Mouse (Mus musculus): Measurements from ENCODE around the gene Adal. TPM values are rescaled to one million over a fixed set of nuclear protein-coding genes. Genes with fewer than 3 reads are reported as not detected.
A peak's percentile ranks its signal among the peaks of the same experiment; 100 is the strongest.

Gene Adal
- total RNA-seq, 2 experiments from 2014 or later: 12.8 to 13.7 TPM

DNA sequence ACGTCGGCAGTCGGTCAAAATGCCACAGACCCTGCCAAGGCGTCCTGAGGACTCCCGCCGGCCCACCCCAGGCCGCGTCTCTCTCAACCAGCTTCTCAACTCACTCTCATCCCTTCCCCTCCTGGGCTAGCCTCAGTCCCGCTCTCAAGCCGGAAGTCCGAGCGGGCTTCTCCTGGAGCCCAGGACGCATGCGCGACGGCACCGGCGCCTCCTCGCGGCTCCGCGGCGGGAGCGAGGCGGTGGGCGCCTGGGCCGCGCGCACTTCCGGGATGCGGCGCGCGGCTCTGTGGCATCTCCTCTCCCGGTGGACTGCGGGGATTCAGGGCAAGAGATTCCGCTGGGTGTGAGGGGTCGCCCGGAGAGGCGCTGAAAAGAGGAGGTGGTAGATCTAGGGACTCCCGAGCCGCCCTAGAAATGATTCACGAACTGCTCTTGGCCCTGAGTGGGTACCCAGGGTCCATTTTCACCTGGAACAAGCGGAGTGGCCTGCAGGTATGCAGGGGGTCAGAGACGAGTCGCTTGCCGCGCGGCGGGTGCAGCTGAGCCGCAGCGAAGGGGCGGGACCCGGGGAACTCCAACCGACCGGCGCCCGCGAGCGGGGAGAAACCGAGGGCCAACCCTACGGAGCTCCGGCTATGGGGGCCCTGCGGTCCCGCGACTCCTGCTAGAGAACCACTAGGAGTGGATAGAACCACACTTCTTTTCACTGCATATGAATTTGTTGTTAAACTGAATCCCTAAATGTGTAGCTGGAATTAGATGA lies 30.9 kb downstream of the Adal start, which contains the start of gene Zscan29:
Gene Zscan29 (minus strand): TSS at position 146 of the 763 bp plus-strand sequence.
- DNase-seq (ENCODE audit: low spot score in 2 of 2): peak; percentile 88 to 92

DNA sequence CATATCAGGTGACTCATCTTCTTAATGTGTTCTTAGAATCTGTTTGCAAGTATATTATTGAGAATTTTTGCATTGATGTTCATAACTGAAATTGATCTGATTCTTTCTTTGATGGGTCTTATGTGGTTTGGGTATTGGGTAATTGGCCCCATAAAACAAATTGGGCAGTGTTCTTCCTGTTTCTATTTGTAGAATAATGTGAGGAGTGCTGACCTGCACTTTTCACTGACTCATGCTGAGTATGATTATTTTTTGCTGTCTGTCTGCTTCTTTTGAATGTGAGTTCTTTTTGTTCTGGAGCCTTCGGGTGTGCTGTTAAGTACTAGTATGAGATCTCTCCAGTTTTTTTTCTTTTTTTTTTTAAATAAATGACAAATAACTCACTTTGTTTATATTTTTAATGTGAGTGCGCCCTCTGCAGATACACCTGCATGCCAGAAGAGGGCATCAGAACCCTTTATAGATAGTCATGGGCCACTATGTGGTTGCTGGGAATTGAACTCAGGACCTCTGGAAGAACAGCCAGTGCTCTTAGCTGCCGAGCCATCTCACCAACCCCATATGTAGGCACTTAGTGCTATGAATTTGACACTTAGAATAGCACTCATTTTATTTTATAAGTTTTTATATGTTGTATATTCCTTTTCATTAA lies 38.7 kb downstream of the Adal start:
- no peak for DNase-seq (ENCODE audit: low spot score in 2 of 2)

DNA sequence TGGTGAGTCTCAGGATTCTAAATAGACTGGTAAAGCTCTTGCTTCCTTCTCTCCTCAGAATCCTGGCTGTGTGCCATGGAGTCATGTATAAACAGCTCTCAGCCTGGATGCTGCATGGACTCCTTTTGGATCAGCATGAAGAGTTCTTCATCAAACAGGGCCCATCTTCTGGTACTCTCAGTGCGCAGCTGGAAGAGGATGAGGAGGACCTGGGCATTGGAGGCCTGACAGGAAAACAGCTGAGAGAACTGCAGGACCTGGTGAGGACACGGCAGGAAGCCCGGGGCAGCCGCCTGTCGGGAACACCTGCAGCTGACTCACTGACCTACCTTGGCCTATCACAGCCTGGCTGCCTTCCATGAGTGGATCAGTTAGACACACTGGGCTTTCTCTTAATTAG lies 43.2 kb downstream of the Adal start:
- no peak for DNase-seq (ENCODE audit: low spot score in 2 of 2)

DNA sequence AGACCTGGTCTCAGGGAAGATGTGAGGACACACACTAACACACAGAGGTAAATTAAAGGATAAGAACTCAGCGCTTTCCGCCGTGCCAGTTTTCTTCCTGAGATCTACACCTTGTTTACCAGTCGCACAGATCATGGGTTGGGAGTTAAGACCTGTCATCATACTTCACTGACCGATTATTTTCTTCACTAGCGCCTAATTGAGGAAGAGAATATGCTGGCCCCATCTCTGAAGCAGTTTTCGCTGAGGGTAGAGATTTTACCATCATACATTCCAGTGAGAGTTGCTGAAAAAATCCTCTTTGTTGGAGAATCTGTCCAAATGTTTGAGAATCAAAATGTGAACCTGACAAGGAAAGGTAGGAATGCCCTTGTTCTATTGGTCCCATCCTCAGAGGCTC lies 43.9 kb downstream of the Adal start:
- no peak for DNase-seq (ENCODE audit: low spot score in 2 of 2)

GRCm38 (mm10) chr2:121188530-121188929 lies 48.3 kb downstream of the Adal start:
- no peak for DNase-seq (ENCODE audit: low spot score in 2 of 2)

DNA sequence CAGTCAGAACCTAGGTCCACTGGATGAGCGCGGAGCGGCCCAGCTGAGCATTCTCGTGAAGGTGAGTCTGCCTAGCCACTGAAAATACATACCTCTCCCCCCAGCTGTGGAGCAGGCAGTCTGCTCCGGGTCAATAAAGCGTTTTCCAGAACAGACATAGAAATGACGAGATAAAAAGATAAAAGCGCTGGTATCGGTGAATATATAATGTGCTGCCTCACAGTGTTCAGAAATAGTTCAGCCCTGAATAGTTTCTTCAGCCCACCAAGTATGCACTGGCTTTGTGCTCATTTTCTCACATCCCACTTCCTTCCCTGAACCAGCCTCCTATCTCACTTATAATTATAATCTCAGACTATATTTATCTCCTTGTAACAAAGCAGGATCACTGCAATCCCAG lies 55.2 kb downstream of the Adal start:
- no peak for DNase-seq (ENCODE audit: low spot score in 2 of 2)

DNA sequence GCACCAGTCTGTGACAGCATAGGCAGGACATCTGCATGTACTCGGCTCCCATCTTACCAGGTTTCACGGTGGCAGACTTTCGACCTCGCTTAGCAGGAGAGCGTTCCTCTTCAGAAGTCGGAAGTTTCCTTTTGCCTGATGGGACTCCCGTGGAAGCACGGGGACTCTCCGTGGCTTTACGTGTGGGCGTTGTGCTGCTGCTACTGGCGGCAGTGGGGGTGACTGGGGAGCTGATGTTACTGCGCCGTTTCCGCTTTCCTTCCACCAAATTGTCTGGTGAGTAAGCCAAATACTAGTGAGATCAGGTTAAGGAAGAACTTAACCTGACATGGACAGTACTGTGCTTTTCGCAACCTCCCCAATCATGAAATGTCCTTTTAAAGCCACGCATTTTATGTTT lies 64.0 kb downstream of the Adal start:
- no peak for DNase-seq (ENCODE audit: low spot score in 2 of 2)

Other genes with a start within 250 kb of the Adal start
- 10 to 100 TPM; 21.6 to 22.3 TPM for gene Ubr1, start 169.7 kb upstream of the Adal start, total RNA-seq (2021)
- 1 to 10 TPM; 2.4 to 2.5 TPM for gene Tmem62, start 163.4 kb upstream of the Adal start, total RNA-seq (2021)
- 10 to 100 TPM; 22.2 to 22.4 TPM for gene Ccndbp1, start 132.0 kb upstream of the Adal start, total RNA-seq (2021)
- under 1 TPM; 0.52 to 0.57 TPM for gene Epb42, start 103.4 kb upstream of the Adal start, total RNA-seq (2021)
- gene Tgm5, start 54.6 kb upstream of the Adal start, total RNA-seq (2021): under 1 TPM in 1 of 2 experiments, not detected in 1; 0.17 TPM
- gene Tgm7, start 30.6 kb upstream of the Adal start, total RNA-seq (2021): not detected
- 1 to 10 TPM; 5.6 to 6.4 TPM for gene Lcmt2, start 225 bp downstream of the Adal start, total RNA-seq (2021)
- 10 to 100 TPM; 20.8 to 23.1 TPM for gene Tubgcp4, start 30.2 kb downstream of the Adal start, total RNA-seq (2021)
- gene Zscan29, start 30.7 kb downstream of the Adal start, total RNA-seq (2021): 1 to 10 TPM; 7.3 to 9.0 TPM
- 10 to 100 TPM; 46.4 to 58.2 TPM for gene Trp53bp1, start 131.0 kb downstream of the Adal start, total RNA-seq (2021)
- 10 to 100 TPM; 17.5 to 17.7 TPM for gene Map1a, start 149.2 kb downstream of the Adal start, total RNA-seq (2021)
- gene Ppip5k1, start 215.0 kb downstream of the Adal start, total RNA-seq (2021): 10 to 100 TPM; 16.8 to 18.5 TPM
- under 1 TPM in 1 of 2 experiments, not detected in 1; 0.80 TPM for gene Ckmt1, start 217.3 kb downstream of the Adal start, total RNA-seq (2021)
- not detected for gene Strc, start 246.7 kb downstream of the Adal start, total RNA-seq (2021)